Mouse (Mus musculus) E14TG2a.4 (cell line): ENCODE measurements around the gene Clgn.

ENCODE experiments used
- H3K27me3 ChIP-seq: 2 replicates; pipeline ENCODE4 v1.6.1; 2014; ENCODE audit warnings: low read length, control low read depth; ENCODE audit not compliant: insufficient read depth
- H3K36me3 ChIP-seq: 2 replicates; pipeline ENCODE4 v1.6.1; 2014; ENCODE audit warnings: low read length, control low read depth; ENCODE audit not compliant: insufficient read depth
- H3K4me1 ChIP-seq: replicated peaks from 2 replicates; pipeline ENCODE4 v1.6.1; 2014; ENCODE audit warnings: low read depth, low read length, control low read depth
- H3K4me3 ChIP-seq: replicated peaks from 2 replicates; pipeline ENCODE4 v1.5.1; 2014; ENCODE audit warnings: mild to moderate bottlenecking, low read length
- H3K9me3 ChIP-seq: 2 replicates; pipeline ENCODE4 v1.6.1; 2014; ENCODE audit warnings: low read length, control low read depth
- CTCF ChIP-seq: conservative IDR thresholded peaks from 2 replicates; pipeline ENCODE4 v1.5.1; 2014; ENCODE audit warnings: low read length
- NANOG ChIP-seq: IDR thresholded peaks from 2 replicates; pipeline ENCODE4 v1.6.1; 2014; ENCODE audit warnings: borderline replicate concordance, low read length, mixed read lengths
- POU5F1 ChIP-seq: IDR thresholded peaks from 2 replicates; pipeline ENCODE4 v1.6.1; 2014; ENCODE audit warnings: low read length, borderline replicate concordance

Gene Clgn

GRCm38 (mm10) chr8:83457121-83457520, 67.5 kb downstream of the Clgn start:
- H3K27me3 ChIP-seq, result no peaks in the 10 kb centered on the region
- TF ChIP-seq CTCF, result no peak
- TF ChIP-seq NANOG, result no peak
- TF ChIP-seq POU5F1, result no peak
- H3K9me3 ChIP-seq, result peaks cover 6% of the 10 kb centered on the region; the same call in 1 of the 2 replicates
- no peaks in the 10 kb centered on the region for H3K4me1 ChIP-seq
- H3K36me3 ChIP-seq, result no peaks in the 10 kb centered on the region
- H3K4me3 ChIP-seq, result no peak overlapping the region

- Histone ChIP-seq H3K4me3 (no peak within 1 kb of the TSS), H3K27me3 (no peaks in the 10 kb centered on the region), H3K4me1 (no peaks in the 10 kb centered on the region), H3K36me3 (no peaks in the 10 kb centered on the region), H3K9me3 (peaks cover 6% of the 10 kb centered on the region; the same call in 1 of the 2 replicates)
- no peak for TF ChIP-seq POU5F1
- no peak for TF ChIP-seq CTCF
- no peak for TF ChIP-seq NANOG
These were observed 68.6 kb downstream of the Clgn start, which contains the start of gene Scoc for GRCm38 (mm10) chr8:83458222-83458621. Gene Scoc (minus strand): TSS chr8:83458391.

DNA sequence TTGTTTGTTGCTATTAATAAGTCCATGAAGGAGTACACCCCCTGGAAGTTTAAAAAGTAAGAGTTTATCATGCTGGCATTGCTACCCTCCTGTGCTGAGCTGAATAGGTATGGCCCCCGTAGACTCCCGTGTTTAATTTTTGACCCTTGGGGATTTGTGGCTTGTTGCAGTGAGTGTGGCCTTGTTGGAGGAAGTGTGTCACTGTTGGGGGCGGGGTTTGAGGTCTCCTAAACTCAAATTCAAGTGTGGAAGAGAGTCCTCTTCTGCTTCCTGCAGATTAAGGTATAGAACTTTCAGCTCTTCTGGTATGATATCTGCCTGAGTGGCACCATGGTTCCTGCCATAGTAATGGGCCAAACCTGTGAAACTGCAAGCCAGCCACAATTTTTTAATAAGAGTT, 69.9 kb downstream of the Clgn start:
- H3K9me3 ChIP-seq, result peaks cover 6% of the 10 kb centered on the region; the same call in 1 of the 2 replicates
- no peak overlapping the region for H3K4me3 ChIP-seq
- H3K4me1 ChIP-seq, result no peaks in the 10 kb centered on the region
- no peaks in the 10 kb centered on the region for H3K27me3 ChIP-seq
- no peak for TF ChIP-seq NANOG
- H3K36me3 ChIP-seq, result no peaks in the 10 kb centered on the region
